Mouse (Mus musculus) heart, adult 2 months (tissue): Measurements from ENCODE around the gene Gramd1b.

Experiments
- CTCF ChIP-seq: fragments of 200-600 bp; IDR thresholded peaks from 2 replicates; pipeline ENCODE4 v1.8.1; 2022; ENCODE audit warnings: antibody characterized with exemption, mild to moderate bottlenecking, moderate library complexity
- POLR2A ChIP-seq: fragments of 200-500 bp; IDR thresholded peaks from 2 replicates; pipeline ENCODE4 v1.6.1; 2011; ENCODE audit warnings: mild to moderate bottlenecking, low read depth, low read length, control low read depth; ENCODE audit not compliant: insufficient read depth

DNA sequence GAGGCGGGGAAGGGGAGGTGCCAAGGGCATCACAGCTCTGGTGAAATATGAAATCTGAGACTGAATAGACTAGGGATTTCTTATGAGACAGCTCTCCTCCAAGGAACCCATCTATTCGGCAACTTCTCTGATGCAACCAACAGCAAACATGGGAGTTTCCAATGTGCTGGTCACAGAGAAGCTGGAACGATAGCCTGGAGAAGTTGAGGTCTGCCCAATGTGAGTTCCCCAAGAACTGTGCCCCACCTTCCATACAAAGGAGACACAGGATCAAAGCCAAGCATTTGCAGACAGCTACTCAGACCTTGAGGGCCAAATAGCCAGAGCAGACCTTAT lies 209.5 kb downstream of the Gramd1b start:
- TF ChIP-seq CTCF (no peak), POLR2A (no peak)
